Mouse (Mus musculus): ENCODE measurements around the gene Rbfox3.

Rbfox3 gene

DNA sequence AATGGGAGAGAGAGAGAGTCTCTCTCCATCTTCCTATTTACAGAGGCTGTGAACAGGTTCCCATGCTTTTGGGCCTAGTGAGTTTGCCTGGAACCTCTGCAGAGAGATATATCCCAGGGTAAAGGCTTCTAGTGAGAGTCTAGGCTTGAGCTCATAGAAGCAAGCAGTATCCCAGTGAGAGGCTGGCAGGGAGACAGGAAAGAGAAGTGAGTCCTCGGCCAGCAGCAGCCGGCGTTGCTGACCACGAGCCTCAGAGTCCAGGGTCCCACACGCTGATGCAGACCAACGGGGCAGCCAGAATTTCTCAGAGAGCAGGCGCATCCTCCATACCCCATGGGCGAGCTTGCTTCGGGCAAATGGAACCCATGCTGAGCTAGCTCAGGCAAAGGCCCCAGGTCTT is 363.2 kb downstream of the Rbfox3 start:
- no peak for DNase-seq (ENCODE audit: low spot score)

DNA sequence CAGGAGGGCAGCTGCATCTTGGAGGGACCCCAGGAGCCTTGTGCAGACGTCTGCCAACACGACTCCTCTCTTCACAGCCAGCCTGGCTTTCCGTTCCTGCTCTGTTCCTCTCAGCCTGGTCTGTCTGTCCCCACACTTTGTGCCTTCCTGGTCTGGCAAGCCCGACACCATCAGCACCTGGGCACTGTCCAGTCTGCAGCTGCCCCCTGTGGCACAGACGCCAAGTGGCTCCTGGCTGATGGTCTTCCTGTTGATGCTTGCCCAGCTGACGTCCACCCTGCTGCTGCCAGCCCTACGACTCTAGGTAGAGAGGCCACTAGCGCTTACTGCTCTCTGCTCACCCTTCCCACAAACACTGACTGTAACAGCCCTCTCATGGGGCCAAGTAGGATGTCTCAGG is 365.1 kb downstream of the Rbfox3 start:
- no peak for DNase-seq (ENCODE audit: low spot score)

DNA sequence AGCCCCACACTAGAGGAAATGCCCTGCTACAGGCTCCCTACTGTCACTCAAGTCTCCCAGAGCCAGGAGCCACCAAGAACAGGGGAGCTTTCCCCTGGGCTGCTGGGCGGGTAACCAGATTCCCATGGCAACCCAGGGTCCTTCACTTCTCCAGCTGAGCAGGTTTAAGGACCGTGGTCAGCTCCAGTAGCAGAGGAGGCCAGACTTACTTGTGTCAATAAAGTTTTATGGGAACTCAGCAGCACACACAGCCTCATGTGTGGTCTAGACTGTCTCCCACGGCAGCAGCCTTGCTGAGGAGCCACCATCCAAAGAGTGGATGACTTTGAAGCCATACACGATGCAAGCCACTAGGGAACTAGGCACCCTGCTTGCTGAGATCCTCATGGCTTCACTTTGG is 365.7 kb downstream of the Rbfox3 start:
- DNase-seq (ENCODE audit: low spot score): no peak

DNA sequence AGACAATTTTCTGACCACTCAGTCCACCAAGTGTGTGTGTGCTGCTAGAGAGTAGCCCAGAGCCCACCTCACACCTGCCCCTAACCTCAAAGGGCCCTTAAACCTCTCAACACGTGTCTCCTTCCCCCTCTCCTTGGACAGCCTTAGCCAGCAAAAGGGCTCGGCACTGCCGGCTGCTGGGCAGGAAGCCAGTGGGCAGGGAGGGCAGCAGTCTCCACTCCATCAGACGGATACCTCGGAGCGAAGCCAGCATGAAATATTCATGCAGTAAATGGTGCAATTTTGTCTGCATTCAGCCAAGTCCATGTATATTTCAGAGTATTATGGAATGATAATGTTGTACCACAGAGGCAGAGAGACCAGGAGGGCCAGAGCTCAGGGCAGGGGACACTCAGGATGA is 366.8 kb downstream of the Rbfox3 start:
- DNase-seq (ENCODE audit: low spot score): peak; percentile 13

DNA sequence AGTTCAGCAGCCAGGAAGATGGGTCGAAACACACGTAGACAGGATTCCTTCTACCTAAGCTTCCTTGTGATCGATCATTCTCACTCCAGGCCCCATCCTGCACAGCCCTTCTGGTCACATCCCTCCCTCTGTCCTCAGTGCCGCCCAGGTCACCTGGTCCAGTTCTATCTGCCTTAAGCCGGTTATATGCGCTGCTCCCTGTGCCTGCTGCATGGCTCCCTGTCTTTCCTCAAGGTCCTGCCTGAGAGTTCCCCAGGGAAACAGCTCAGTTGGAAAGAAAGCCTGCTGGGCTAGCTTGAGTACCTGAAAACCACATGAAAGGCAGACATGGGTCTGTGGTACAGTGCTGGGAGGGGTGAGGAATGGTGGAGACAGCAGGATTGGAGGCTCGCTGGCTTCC is 368.5 kb downstream of the Rbfox3 start:
- no peak for DNase-seq (ENCODE audit: low spot score)

DNA sequence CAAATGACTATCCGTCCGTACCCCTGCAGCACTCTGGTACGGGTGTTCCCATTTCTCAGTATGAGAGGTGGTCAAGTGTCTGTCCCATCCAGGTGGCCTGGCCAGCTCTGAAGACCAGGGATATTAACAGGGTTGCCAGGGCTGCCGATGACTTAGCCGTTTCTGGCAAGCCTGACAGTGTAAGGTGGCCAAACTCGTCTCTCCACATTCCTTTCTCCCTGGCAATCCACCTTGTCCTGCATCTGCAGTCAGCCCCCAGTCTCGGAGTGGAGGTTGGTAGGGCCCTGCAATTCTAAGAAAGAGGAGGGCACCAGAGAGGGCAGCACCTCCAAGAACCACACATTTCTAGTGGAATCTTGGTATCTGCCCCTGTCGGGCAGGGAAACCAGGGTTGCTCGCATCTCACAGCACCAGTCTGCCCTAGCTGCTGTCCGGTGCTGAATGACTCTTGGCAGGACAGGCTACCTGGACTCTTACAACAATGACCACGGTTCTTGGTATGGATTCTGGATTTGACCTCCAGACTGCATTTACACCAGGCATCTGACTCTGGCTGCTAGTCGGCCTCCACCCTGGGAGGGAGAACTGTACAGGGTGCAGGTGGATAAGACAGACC is 370.9 kb downstream of the Rbfox3 start:
- DNase-seq (ENCODE audit: low spot score): peak; percentile 16

DNA sequence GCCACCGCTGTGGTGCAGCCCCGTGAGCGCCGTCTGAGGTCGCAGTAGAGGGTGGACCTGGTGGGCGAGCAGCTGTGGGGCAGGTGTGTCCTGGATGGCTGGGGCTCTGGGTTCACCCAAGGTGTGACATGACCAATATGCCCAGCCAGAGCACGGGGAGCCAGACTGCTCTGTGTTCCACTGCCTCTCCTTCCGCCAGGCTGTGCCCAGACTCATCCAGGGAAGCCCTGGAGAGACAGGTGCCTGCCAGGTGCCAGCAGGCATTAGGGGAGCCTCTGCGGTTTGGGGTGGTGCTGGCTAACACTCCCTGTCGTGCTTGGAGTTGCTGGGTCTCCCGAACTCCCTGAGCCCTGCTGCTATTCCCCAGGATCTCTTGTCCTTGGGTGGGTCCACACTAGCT is 373.4 kb downstream of the Rbfox3 start:
- DNase-seq (ENCODE audit: low spot score): no peak

DNA sequence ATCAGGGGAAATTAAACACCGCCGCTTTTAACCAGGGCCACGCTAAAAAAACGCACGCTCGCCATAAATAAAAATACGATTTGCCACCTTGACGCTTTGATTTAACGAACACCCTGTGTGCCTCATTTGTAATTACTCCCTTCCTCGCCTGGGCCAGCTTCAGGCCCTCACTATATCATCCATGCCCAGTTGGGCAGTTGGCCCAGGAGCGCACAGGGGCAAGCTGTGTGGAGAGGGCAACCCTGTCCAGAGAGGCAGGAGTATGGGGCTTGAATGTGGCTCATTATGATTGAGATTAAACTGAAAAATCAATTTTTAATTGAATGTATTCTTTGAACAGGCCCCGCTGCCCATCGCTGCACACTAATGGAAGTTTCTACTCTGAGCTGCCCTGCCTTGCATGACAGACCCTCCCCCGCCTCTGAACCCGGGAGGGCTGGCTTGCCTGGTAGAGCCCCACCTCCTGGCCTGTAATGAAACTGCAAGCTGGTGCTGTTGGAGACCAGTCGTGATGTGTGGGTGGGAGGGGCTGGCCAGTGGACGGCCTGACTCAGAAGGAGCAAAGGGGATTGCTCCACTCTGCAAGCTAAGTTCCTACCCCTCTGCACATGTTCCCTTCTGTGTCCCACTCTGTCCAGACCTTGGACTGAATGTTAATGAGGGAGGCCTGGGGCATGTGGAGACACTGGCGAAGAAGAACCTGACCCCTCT is 376.9 kb downstream of the Rbfox3 start:
- DNase-seq (ENCODE audit: low spot score): peak; percentile 55

DNA sequence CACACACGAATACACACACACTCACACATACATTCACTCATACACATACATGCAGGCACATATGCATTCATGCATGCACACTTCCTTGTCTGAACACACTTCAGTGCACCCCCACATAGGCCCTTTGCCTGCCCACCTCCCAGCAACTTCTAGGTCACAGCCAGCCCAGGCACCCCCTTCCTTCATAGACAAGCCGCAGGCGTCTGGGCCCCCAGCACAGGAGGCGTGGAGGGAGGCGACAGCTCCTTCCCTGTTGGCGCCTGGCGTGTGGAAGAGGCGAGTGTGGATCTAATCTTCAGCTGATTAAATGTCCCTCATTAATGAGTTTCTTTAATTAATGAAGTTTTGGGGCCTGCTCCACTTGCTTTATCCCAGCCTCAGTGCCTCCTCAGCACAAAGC is 381.1 kb downstream of the Rbfox3 start:
- DNase-seq (ENCODE audit: low spot score): no peak

DNA sequence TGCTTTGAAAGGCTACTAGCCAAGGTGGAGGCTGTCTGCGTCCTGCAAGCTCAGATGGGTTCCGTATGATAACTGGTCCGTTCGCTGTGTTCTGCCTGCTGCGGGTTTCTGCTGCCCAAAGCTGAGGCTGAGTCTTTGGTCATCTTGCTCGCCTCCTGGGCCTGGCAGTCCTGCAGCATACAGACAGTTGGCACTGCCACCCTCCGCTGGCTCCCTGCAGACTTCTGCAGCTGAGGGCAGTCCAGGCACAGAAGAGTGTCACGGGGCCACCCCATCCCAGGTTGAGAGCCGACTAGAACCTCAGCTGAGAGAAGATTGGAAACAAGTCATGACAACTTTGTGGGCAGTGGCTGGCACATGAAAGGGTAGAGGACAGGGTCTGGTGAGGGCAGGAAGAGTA is 382.6 kb downstream of the Rbfox3 start:
- DNase-seq (ENCODE audit: low spot score): no peak

DNA sequence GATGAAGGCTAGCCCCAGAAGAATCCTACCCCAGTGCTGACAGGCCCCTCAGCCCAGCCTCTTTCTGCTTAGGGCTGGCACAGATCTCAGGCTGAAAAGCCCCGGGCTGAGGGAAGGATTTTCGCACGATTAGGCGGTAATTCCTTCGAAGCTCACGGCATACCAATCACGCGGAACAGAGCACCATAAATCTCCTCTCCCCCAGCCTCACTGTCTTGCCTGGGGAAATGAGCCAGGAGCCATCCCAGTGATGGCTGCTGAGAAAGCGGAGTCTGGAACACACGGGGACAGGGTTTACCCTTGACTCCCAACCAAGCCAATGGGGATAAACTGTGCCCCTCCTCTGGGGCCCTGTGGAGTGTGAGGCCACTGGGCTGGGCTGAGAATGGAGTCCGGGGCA is 386.3 kb downstream of the Rbfox3 start:
- DNase-seq (ENCODE audit: low spot score): no peak

DNA sequence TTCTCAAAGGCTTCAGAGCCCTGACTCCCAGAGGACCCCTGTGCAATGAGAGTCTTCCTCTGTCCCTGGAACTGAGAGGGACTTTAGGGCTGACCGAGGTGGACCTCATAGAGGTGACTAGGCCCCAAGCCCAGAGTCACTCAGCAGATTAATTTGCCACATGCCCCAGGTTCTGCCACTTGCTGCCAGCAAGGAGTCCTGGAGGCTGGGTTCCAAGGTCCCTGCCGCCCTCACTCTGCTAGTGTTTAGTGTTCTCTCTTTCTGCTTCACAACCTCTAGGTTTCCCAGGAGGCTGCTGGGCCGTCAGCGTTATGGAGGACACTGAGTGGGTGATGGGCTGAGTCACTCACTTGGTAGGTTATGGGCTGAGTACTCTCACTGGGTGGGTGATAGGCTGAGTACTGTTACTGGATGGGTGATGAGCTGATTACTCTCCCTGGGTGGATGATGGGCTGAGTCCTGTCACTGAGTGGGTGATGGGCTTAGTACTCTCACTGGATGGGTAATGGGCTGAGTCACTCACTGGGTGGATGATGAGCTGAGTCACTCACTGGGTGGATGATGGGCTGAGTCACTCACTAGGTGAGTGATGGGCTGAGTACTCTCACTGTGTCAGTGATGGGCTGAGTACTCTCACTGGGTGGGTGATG is 387.8 kb downstream of the Rbfox3 start:
- DNase-seq (ENCODE audit: low spot score): no peak

DNA sequence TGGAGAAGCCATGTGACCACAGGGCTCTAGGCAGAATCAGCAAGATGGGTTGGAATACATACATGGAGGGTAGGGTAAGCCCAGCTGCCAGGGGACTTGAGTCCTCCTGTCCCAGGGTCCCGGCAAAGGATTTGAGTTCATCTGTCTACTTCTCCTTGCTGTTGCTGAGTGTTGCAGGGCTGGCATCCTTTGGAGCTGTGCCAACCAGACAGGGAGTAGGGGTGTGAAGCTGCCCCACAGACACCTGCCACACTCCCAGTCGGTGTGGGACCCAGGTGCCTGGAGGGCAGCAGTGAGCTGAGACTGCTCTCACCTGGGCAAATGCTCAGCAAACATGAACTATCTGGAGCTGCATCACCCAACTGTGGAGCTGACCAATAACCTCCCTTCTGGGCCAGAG is 390.5 kb downstream of the Rbfox3 start:
- no peak for DNase-seq (ENCODE audit: low spot score)

DNA sequence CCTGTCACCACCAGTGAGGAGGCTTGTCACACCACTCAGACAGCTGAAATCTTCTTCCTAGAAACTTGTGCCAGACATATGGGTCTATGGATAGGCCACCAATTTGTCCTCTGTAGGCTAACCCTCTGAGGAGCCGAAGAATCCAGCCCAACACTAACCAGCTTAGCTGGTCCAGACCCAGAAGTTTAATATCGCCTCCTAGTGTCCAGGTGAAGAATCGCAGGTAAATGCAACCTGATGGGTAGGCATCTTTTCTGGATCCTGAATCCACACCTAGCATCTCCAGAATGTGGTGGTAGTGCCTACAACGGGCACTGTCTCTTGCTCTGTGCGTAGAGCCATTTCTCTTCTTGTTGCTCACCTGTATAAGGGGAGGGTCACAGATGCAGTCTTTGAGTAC is 391.1 kb downstream of the Rbfox3 start:
- DNase-seq (ENCODE audit: low spot score): no peak

DNA sequence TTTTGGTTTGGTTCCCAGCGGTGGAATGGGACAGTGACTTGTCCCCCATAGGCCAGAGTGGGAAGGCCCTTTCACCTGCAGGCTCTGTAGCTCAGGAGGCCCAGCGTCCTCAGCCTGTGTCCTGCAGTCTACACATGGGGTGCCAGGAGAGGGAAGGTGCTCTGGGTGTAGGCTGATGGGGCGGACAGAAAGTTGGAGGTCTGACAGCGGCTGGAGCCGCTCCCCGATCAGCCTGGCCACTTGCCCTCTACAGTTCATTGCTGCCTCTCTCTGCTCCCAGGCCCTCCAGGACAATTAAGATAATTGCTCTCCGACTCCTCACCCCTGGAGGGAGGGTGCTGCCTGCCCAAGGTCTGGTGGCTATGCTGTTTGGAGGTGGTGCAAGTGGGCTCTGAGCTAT is 392.7 kb downstream of the Rbfox3 start:
- no peak for DNase-seq (ENCODE audit: low spot score)

DNA sequence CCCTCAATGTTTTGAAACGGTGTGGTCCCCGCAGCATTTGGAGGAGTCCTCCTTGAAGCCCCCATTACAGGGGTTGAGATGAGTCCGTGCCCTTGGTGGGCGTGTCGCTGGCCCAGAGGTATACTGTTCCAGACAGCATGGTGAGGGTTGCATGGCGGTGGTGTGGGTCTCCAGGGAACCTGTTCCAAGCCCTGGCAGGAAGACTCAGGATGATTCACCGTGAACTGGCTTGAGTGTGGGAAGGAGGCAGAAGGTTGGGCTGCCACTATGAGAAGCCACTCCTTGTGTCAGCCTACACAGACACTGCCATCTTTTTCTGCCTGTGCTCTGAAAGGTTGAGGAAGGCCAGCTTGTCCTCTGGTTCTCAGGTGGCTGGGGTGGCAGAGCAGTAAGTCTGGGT is 393.5 kb downstream of the Rbfox3 start:
- DNase-seq (ENCODE audit: low spot score): no peak

DNA sequence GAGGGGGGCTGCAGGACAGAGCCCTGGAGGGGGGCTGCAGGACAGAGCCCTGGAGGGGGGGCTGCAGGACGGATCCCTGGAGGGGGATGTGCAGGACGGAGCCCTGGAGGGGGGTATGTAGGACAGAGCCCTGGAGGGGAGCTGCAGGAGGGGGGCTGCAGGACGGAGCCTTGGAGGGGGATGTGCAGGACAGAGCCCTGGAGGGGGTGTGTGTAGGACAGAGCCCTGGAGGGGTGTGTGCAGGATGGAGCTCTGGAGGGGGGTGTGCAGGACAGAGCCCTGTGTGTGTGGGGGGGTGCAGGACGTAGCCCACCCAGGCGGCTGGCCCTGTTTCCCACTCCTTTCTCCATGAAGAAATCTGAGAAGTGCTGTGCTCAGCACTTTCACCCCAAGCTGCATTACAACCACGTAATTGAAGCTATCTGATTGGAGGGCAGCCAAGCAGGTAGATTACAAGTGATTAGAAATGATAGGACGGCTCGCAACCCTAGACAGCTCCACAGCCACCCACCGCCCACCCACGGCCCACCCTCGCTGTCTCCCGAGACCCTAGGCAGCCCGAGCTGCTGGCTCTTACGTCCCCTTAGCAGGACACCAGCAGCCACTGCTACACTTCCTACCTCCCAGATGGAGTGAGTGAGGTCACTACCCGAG is 399.0 kb downstream of the Rbfox3 start:
- no peak for DNase-seq (ENCODE audit: low spot score)

DNA sequence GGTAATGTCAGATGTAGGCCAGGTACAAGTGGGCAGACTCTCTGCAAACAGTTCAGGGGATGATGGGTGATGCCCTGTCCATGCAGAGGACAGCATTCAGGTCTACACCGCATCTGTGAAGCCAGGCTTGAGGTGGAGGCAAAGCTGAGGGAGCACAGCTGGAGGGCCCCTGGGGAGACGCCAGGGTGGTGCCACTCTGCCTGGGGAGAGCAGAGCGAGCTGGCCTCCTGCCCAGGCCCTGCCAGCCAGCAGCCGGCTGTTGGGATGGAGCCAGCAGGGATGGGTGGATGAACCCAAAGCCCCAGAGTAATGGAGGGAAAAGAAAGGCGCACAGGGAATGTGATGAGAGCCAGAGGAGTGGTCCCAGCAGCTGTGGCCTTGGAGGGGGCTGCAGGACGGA is 399.5 kb downstream of the Rbfox3 start:
- peak; percentile 27 for DNase-seq (ENCODE audit: low spot score)

DNA sequence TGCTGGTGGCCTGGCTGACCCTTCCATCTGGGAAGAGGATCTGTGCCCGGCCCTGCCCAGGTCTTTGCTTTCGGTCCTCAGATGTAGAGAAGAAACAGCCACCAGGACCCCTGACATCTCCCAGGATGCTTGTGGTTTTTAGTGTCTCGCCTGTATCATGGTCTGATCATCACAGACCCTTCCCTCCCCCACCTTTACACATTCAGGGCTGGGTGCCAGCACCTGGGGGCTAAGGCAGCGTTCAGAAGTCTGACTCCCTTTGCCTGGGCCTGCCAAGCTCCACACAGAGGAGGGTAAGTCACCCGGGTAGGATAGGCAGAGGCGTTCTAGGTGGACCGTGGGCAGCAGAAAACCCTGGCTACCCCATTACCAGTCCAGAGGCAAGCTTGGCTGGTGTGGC is 403.1 kb downstream of the Rbfox3 start:
- DNase-seq (ENCODE audit: low spot score): no peak

DNA sequence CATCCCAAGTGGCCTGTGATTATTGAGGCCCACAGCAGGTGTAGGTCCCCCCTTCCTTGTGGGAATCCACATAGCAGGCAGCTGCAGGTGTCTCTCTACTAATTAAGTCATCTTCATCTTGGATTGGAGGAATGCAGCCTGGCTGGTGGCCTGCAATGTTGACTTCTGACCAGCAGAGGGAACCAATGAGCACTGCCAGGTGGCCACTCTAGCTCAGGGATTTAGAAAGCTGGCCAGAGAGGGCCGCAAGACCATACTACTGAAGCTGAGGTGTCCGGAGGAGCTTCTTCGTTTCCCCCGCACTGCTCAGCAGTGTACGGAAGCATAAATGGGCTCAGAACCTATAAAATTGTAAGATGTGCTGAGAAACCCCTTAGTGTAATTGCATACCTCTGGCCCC is 403.5 kb downstream of the Rbfox3 start:
- DNase-seq (ENCODE audit: low spot score): peak; percentile 75

DNA sequence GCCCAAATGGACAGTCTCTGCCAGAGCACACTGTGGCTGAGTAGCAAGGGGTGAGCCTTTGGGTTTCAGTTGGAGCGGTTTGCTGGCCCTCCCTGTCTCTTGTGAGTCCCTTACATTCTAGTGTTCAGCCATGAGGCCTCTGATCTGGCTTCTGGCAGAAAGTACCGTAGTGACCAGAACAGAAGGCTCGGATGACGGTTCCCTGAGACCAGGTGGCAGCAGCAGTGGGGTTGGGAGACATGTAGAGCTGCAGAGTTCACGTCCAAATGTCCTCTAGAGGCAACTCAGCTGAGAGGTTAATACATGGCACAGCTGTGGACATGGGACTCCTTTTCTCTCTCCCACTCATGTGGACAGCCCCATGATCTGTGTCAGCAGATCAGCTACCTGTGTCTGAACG is 404.3 kb downstream of the Rbfox3 start:
- no peak for DNase-seq (ENCODE audit: low spot score)

DNA sequence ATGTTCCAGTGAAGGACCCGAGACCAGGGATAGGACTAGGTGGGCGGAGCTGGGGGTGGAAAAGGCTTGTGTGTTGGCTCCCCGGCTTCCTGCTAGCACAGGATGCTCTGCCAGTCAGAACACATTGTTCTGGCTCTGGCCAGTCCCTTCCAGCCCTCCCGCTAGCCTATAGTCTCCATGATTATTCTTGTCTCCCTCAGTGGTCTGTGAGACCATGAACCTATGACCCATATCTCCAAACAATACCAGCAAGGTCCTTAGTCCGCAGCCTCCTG is 407.3 kb downstream of the Rbfox3 start:
- DNase-seq (ENCODE audit: low spot score): no peak

DNA sequence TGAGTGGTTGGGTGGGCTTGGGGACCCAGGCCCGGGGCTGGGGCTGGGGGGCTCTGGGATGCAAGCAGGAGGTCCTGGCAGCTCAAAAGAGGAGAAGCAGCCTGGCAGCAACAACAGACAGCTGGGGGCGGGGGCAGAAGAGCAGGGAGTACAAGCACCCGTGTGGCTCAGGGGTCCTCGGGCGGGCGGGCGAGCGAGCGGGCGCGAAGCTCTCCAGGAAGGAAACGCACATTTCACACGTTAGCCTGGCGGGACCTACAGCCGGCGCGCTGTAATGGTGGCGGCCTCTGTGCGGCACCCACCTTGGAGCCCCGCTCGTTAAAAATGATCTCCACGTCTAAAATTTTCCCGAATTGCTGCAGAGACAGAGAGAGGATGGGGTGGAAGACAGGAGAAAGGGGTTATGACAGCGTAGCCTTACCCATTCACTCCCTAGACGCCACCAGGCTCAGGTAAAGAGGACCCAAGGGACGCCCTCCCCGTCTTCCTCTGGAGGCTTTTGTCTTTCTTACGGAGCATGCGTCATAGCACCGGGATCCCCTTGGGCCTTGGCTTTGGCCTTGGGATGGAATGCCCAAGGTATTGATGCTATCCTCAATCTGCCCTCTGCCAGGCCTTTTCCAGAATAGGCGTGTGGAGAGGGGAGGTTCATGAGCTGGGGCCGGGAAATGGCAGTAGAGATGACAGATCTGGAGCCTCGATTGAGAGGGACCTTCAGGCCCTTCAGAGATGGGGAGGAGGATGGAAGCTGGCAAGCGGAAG is 407.8 kb downstream of the Rbfox3 start:
- DNase-seq (ENCODE audit: low spot score): no peak
